Mouse (Mus musculus) liver, adult 2 months (tissue): ENCODE results near the gene Cx3cr1.

Experiments
- CTCF ChIP-seq: fragments of 200-500 bp; IDR thresholded peaks from 2 replicates; pipeline ENCODE4 v1.5.1; 2011; ENCODE audit warnings: low read depth, low read length, control low read depth
- POLR2A ChIP-seq: fragments of 200-500 bp; IDR thresholded peaks from 2 replicates; pipeline ENCODE4 v1.6.1; 2011; ENCODE audit warnings: low read length, control low read depth; ENCODE audit not compliant: insufficient read depth; ENCODE audit errors: extremely low read depth

DNA sequence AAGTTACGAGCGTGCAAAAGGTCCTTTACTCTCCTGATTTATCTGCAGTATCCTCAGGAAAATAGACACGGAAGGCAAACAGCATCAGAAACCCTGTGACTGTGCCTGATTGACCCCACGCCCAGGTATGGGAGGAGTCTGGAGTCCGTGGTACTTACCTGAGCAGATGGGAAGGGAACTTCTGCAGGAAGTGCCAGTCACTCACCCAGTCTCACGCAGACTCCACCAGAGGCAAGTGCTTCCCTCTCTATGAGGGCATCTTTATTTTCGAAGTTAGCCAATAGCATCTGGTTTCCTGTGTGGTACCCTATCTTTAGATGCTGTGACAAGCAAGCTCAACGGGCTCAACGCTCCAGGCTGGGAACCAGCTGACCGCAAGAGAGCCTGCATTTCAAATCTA, 1.6 kb downstream of the Cx3cr1 start:
- TF ChIP-seq POLR2A (no peak), CTCF (no peak)
